8 mouse cellular contexts compared by ENCODE assay signal in the genomic region with DNA sequence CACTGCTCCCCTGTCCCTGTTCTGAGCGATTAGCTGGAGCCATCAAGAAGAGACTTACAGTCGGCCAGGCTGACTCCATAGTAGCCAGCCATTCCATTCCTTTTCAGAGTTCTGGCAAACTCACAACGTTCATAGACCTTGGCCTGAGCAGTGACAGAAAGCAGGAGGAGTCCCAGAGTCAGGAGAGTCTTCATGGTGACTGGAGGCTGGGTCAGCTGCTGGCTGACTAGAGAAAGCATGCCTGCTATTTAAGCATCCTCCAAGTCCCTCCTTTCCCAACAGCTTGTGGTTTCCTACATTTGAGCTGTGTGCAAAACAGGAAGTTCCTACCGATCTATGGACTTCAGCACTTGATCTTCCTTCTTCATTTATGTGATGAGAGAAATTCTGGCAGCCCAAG. TPM values are rescaled to one million over a fixed set of nuclear protein-coding genes. Genes with fewer than 3 reads are reported as not detected.
A peak's percentile ranks its signal among the peaks of the same experiment; 100 is the strongest.
DNase-seq lines count a peak whose midpoint lies in the region; ATAC-seq and TF ChIP-seq lines count a peak whose summit lies in the region.

Lyz2 (minus strand) TSS at position 273 of the 400 bp plus-strand sequence.

- peak; percentile 90 for ATAC-seq in intestine, embryonic 14.5 days (replicated peaks; ENCODE audit: low FRiP score, low TSS enrichment, low read depth)
- no peak for ATAC-seq in lung, embryonic 14.5 days (ENCODE audit: insufficient read depth)
- ATAC-seq in CD4-positive, CD25-positive, alpha-beta regulatory T cell, adult 4 months = no peak

- H3K36me3 ChIP-seq in intestine, embryonic 14.5 days (ENCODE audit: control insufficient read depth, insufficient read depth, low read length) = no peaks in the 10 kb centered on the region
- no peaks in the 10 kb centered on the region for H3K36me3 ChIP-seq in lung, embryonic 14.5 days (ENCODE audit: insufficient read depth)
- H3K36me3 ChIP-seq in small intestine, adult 2 months (ENCODE audit: control insufficient read depth, insufficient read depth, low read length) = no peaks in the 10 kb centered on the region

- H3K9me3 ChIP-seq in intestine, embryonic 14.5 days (ENCODE audit: control insufficient read depth, low read length) = no peaks in the 10 kb centered on the region
- H3K9me3 ChIP-seq in lung, embryonic 14.5 days (ENCODE audit: low read depth, low read length) = no peaks in the 10 kb centered on the region

- peak within 1 kb of the TSS; percentile 81 for H3K27ac ChIP-seq in bone marrow, adult 2 months (ENCODE audit: control insufficient read depth, insufficient read depth, low read depth, low read length, poor library complexity)
- peak within 1 kb of the TSS; percentile 63 for H3K27ac ChIP-seq in intestine, embryonic 14.5 days (ENCODE audit: low read depth)
- no peak within 1 kb of the TSS for H3K27ac ChIP-seq in lung, embryonic 14.5 days (ENCODE audit: low read depth)
- peak within 1 kb of the TSS; percentile 69 for H3K27ac ChIP-seq in small intestine, adult 2 months (ENCODE audit: insufficient read depth, low read depth, low read length)

- no peak within 1 kb of the TSS for H3K9ac ChIP-seq in intestine, embryonic 14.5 days (ENCODE audit: low read length)
- H3K9ac ChIP-seq in lung, embryonic 14.5 days = no peak within 1 kb of the TSS

- H3K4me3 ChIP-seq in bone marrow, adult 2 months (replicated peaks; ENCODE audit: control insufficient read depth, low read depth, low read length) = peak within 1 kb of the TSS; percentile 94
- no peak within 1 kb of the TSS for H3K4me3 ChIP-seq in intestine, embryonic 14.5 days (ENCODE audit: low read depth, low read length)
- H3K4me3 ChIP-seq in lung, embryonic 14.5 days (ENCODE audit: low read depth, low read length) = no peak within 1 kb of the TSS
- H3K4me3 ChIP-seq in small intestine, adult 2 months (ENCODE audit: low read depth, low read length) = peak within 1 kb of the TSS; percentile 24; the same call in 1 of the 2 replicates

- H3K4me2 ChIP-seq in intestine, embryonic 14.5 days (ENCODE audit: low read length) = peak within 1 kb of the TSS; percentile 14; the same call in 1 of the 2 replicates
- H3K4me2 ChIP-seq in lung, embryonic 14.5 days = no peak within 1 kb of the TSS

- TF ChIP-seq CTCF in bone marrow, adult 2 months (IDR thresholded peaks at IDR 0.05; ENCODE audit: control insufficient read depth, insufficient read depth, low read length) = no peak
- TF ChIP-seq CTCF in lung, embryonic 14.5 days (IDR thresholded peaks at IDR 0.05; ENCODE audit: low read depth) = no peak
- TF ChIP-seq CTCF in small intestine, adult 2 months (IDR thresholded peaks at IDR 0.05; ENCODE audit: extremely low read depth, insufficient read length, insufficient replicate concordance, low read depth, low read length) = no peak

- 4% methylated on average over 4 of the region's 4 CpGs for WGBS in bone marrow, adult 2 months
- WGBS in intestine, embryonic 14.5 days = 40% methylated on average over 4 of the region's 4 CpGs
- 41% methylated on average over 4 of the region's 4 CpGs for WGBS in lung, embryonic 14.5 days
- WGBS in small intestine, adult 2 months = 31% methylated on average over 4 of the region's 4 CpGs

- TF ChIP-seq POLR2A in bone marrow, adult 2 months (IDR thresholded peaks at IDR 0.05; ENCODE audit: borderline replicate concordance, control insufficient read depth, low read depth, low read length) = peak; percentile 25; the same call in 1 of the 2 replicates
- no peak for TF ChIP-seq POLR2A in small intestine, adult 2 months (IDR thresholded peaks at IDR 0.05; ENCODE audit: low read depth, low read length)

- H3K27me3 ChIP-seq in intestine, embryonic 14.5 days (replicated peaks; ENCODE audit: control insufficient read depth, insufficient read depth, low read length) = no peaks in the 10 kb centered on the region
- H3K27me3 ChIP-seq in lung, embryonic 14.5 days (ENCODE audit: insufficient read depth, low read length) = no peaks in the 10 kb centered on the region
- H3K27me3 ChIP-seq in small intestine, adult 2 months (ENCODE audit: control insufficient read depth, insufficient read depth, low read length) = no peaks in the 10 kb centered on the region

- DNase-seq in layer of hippocampus, adult 8-10 months (ENCODE audit: low spot score in 2 of 2) = no peak
- DNase-seq in layer of hippocampus, adult 11-12 months (ENCODE audit: low spot score) = no peak
- no peak for DNase-seq in gonadal fat pad, adult 2 months (ENCODE audit: low read depth)
- no peak for DNase-seq in intestine, embryonic 14.5 days (ENCODE audit: low spot score)
- peak; percentile 27 for DNase-seq in lung, embryonic 14.5 days

- no peaks in the 10 kb centered on the region; the same call in 1 of the 2 replicates for H3K4me1 ChIP-seq in bone marrow, adult 2 months (ENCODE audit: control insufficient read depth, insufficient read depth, low read length)
- no peaks in the 10 kb centered on the region; the same call in 1 of the 2 replicates for H3K4me1 ChIP-seq in intestine, embryonic 14.5 days (replicated peaks; ENCODE audit: control insufficient read depth, insufficient read depth, low read length)
- no peaks in the 10 kb centered on the region for H3K4me1 ChIP-seq in lung, embryonic 14.5 days (ENCODE audit: insufficient read depth)
- no peaks in the 10 kb centered on the region for H3K4me1 ChIP-seq in small intestine, adult 2 months (ENCODE audit: control insufficient read depth, insufficient read depth, insufficient read length, low read length)

RNA-seq across cellular contexts. Expression of gene Lyz2, which starts in this region (rescaled TPM):
- 100 to 1,000 TPM in 2 of 4 experiments, 10 to 100 TPM in 2; 14.0 to 253 (median 119) TPM for total RNA-seq in layer of hippocampus, adult 8-10 months (2022)
- polyA plus RNA-seq in bone marrow, adult 2 months (2011; ENCODE audit: insufficient read depth, insufficient read length, low replicate concordance, missing spikeins) = 276 and 1,158 TPM in 2 replicates
- polyA plus RNA-seq in gonadal fat pad, adult 2 months (2012; rRNA removed) = 328 and 420 TPM in 2 replicates
- polyA plus RNA-seq in intestine, embryonic 14.5 days (2014; fragmentation: Nextera tagmentation; extraction: Ambion mirVana) = 60.9 and 69.7 TPM in 2 replicates
- 105 and 131 TPM in 2 replicates for polyA plus RNA-seq in lung, embryonic 14.5 days (2014; fragmentation: Nextera tagmentation; extraction: Ambion mirVana)
- 70.0 and 102 TPM in 2 replicates for polyA plus RNA-seq in small intestine, adult 2 months (2012; rRNA removed)
- polyA plus RNA-seq in CD4-positive, CD25-positive, alpha-beta regulatory T cell, adult 4 months (2017; shearing (Covaris generic)) = 1 to 10 TPM in 1 of 2 experiments, under 1 TPM in 1; 0.32 to 9.2 TPM

Comparison
In these comparisons a context has a peak if more than half of its experiments do, and no peak if none do; other contexts are left out.
1. H3K4me3 ChIP-seq: peak in bone marrow, adult 2 months (single experiment) and small intestine, adult 2 months (single experiment); none in intestine, embryonic 14.5 days (single experiment) and lung, embryonic 14.5 days (single experiment).